Mouse (Mus musculus) stomach, embryonic 15.5 days (tissue): Measurements from ENCODE around the gene Hist1h2ak. TPM values are rescaled to one million over a fixed set of nuclear protein-coding genes. Genes with fewer than 3 reads are reported as not detected.
A peak's percentile ranks its signal among the peaks of the same experiment; 100 is the strongest.
"Not testable (repeated sequence)": the region's sequence is repeated elsewhere in the genome, so short reads cannot be mapped to it uniquely, and the experiment has no call there.

Experiments used
- ATAC-seq: fragments of 200-750 bp; cut with Nextera tagmentation; 2 replicates; pipeline ENCODE4 v1.8.0; 2017; ENCODE audit warnings: low read depth, moderate number of reproducible peaks, moderate TSS enrichment; ENCODE audit not compliant: insufficient read depth, low FRiP score
- H3K27ac ChIP-seq: fragments of 300-500 bp; sonication (generic); 2 replicates; pipeline ENCODE4 v1.5.1; 2015; ENCODE audit warnings: mild to moderate bottlenecking, inconsistent platforms
- H3K27me3 ChIP-seq: fragments of 300-500 bp; sonication (generic); replicated peaks from 2 replicates; pipeline ENCODE4 v1.6.1; 2015; ENCODE audit warnings: inconsistent platforms
- H3K36me3 ChIP-seq: fragments of 300-500 bp; sonication (generic); 2 replicates; pipeline ENCODE4 v1.6.1; 2015; ENCODE audit warnings: inconsistent platforms
- H3K4me1 ChIP-seq: fragments of 300-500 bp; sonication (generic); 2 replicates; pipeline ENCODE4 v1.6.1; 2015; ENCODE audit warnings: inconsistent platforms
- H3K4me2 ChIP-seq: fragments of 300-500 bp; sonication (generic); 2 replicates; pipeline ENCODE4 v1.6.1; 2015; ENCODE audit warnings: mild to moderate bottlenecking, inconsistent platforms
- H3K4me3 ChIP-seq: fragments of 300-500 bp; sonication (generic); replicated peaks from 2 replicates; pipeline ENCODE4 v1.5.1; 2015; ENCODE audit warnings: inconsistent platforms
- H3K9ac ChIP-seq: fragments of 300-500 bp; sonication (generic); 2 replicates; pipeline ENCODE4 v1.6.1; 2015; ENCODE audit warnings: inconsistent platforms
- H3K9me3 ChIP-seq: fragments of 300-500 bp; sonication (generic); 2 replicates; pipeline ENCODE4 v1.6.1; 2016; ENCODE audit warnings: inconsistent platforms
- WGBS: fragments of 180-500 bp; shearing (Covaris S2); methylation state at CpG from one replicate; pipeline ENCODE4 v1.1.7; 2015; 5-methylcytosine and 5-hydroxymethylcytosine counted together
- polyA plus RNA-seq: library from polyadenylated mRNA; unstranded; fragments of >200 nt; fragmentation: Nextera tagmentation; extraction: Ambion mirVana; gene quantifications from 2 replicates; pipeline ENCODE4 v1.2.1, GENCODE M21; 2015

Hist1h2ak gene
- polyA plus RNA-seq, 1 experiment from 2014 or later = 40.6 TPM

- WGBS = 40% methylated on average over 11 of the region's 11 CpGs
- ATAC-seq = no peak
- no peaks in the 10 kb centered on the region for H3K36me3 ChIP-seq
- H3K4me1 ChIP-seq = no peaks in the 10 kb centered on the region
- H3K4me2 ChIP-seq = no peak overlapping the region
- no peak overlapping the region for H3K4me3 ChIP-seq
- H3K27me3 ChIP-seq = no peaks in the 10 kb centered on the region
- H3K9ac ChIP-seq = no peak overlapping the region
- H3K9me3 ChIP-seq = no peaks in the 10 kb centered on the region
- no peak overlapping the region for H3K27ac ChIP-seq
Observed at GRCm38 (mm10) chr13:21727948-21728572, 25.6 kb downstream of the Hist1h2ak start.

- no peak for ATAC-seq
- Histone ChIP-seq H3K4me1 (peaks cover 13% of the 10 kb centered on the region), H3K27ac (peak overlapping the region; percentile 91), H3K4me2 (peak overlapping the region; percentile 62), H3K9me3 (no peaks in the 10 kb centered on the region), H3K27me3 (no peaks in the 10 kb centered on the region), H3K4me3 (no peak overlapping the region), H3K9ac (no peak overlapping the region), H3K36me3 (no peaks in the 10 kb centered on the region)
- 35% methylated on average over 5 of the region's 5 CpGs for WGBS
Observed at GRCm38 (mm10) chr13:21722993-21723836, 30.4 kb downstream of the Hist1h2ak start.

- 3% methylated on average over 11 of the region's 11 CpGs for WGBS
- H3K27me3 ChIP-seq = no peaks in the 10 kb centered on the region
- peak overlapping the region; percentile 91 for H3K27ac ChIP-seq
- peak overlapping the region; percentile 35 for H3K4me3 ChIP-seq
- no peaks in the 10 kb centered on the region for H3K36me3 ChIP-seq
- H3K9ac ChIP-seq = peak overlapping the region; percentile 2; the same call in 1 of the 2 replicates
- peaks cover 16% of the 10 kb centered on the region for H3K4me1 ChIP-seq
- peak overlapping the region; percentile 62 for H3K4me2 ChIP-seq
- ATAC-seq = peak; percentile 3; the same call in 1 of the 2 replicates
- H3K9me3 ChIP-seq = no peaks in the 10 kb centered on the region
Observed at GRCm38 (mm10) chr13:21722373-21722925, 31.2 kb downstream of the Hist1h2ak start.

GRCm38 (mm10) chr13:21721757-21722372 lies 31.8 kb downstream of the Hist1h2ak start, which contains the start of gene Hist1h2bm:
Gene Hist1h2bm (plus strand): TSS chr13:21722044.
- H3K36me3 ChIP-seq, H3K27me3 ChIP-seq, H3K9me3 ChIP-seq: not testable (repeated sequence)
- H3K27ac ChIP-seq = peak within 1 kb of the TSS; percentile 91
- peak within 1 kb of the TSS; percentile 62 for H3K4me2 ChIP-seq
- peak within 1 kb of the TSS; percentile 2; the same call in 1 of the 2 replicates for H3K9ac ChIP-seq
- peaks cover 16% of the 10 kb centered on the region for H3K4me1 ChIP-seq
- peak; percentile 96 for ATAC-seq
- under 1% methylated on average over 33 of the region's 37 CpGs for WGBS
- H3K4me3 ChIP-seq = peak within 1 kb of the TSS; percentile 41

GRCm38 (mm10) chr13:21721107-21721756 lies 32.4 kb downstream of the Hist1h2ak start:
- 2% methylated on average over 20 of the region's 44 CpGs for WGBS
- not testable (repeated sequence) for H3K36me3 ChIP-seq, H3K27me3 ChIP-seq, H3K9ac ChIP-seq, H3K9me3 ChIP-seq
- Histone ChIP-seq H3K27ac (peak overlapping the region; percentile 86), H3K4me3 (peak overlapping the region; percentile 41), H3K4me2 (peak overlapping the region; percentile 44), H3K4me1 (peaks cover 16% of the 10 kb centered on the region)
- ATAC-seq = peak; percentile 2; the same call in 1 of the 2 replicates

GRCm38 (mm10) chr13:21718381-21719080 lies 35.1 kb downstream of the Hist1h2ak start:
- H3K36me3 ChIP-seq = no peaks in the 10 kb centered on the region
- peaks cover 24% of the 10 kb centered on the region for H3K4me1 ChIP-seq
- no peak for ATAC-seq
- H3K9ac ChIP-seq = peak overlapping the region; percentile 29
- WGBS = 46% methylated on average over 4 of the region's 4 CpGs
- peak overlapping the region; percentile 90 for H3K27ac ChIP-seq
- H3K9me3 ChIP-seq = no peaks in the 10 kb centered on the region
- H3K27me3 ChIP-seq = no peaks in the 10 kb centered on the region
- peak overlapping the region; percentile 57 for H3K4me2 ChIP-seq
- peak overlapping the region; percentile 41 for H3K4me3 ChIP-seq

- not testable (repeated sequence) for H3K9me3 ChIP-seq, H3K27me3 ChIP-seq, H3K36me3 ChIP-seq
- Histone ChIP-seq H3K9ac (peak within 1 kb of the TSS; percentile 50), H3K4me2 (peak within 1 kb of the TSS; percentile 69), H3K4me3 (peak within 1 kb of the TSS; percentile 46), H3K27ac (peak within 1 kb of the TSS; percentile 96), H3K4me1 (peaks cover 23% of the 10 kb centered on the region)
- 1% methylated on average over 29 of the region's 56 CpGs for WGBS
- peak; percentile 25; the same call in 1 of the 2 replicates for ATAC-seq
Observed at GRCm38 (mm10) chr13:21717397-21718357, 36.0 kb downstream of the Hist1h2ak start, which contains the start of gene Hist1h3h. Gene Hist1h3h (plus strand): TSS chr13:21717659.

GRCm38 (mm10) chr13:21716540-21717391 lies 36.9 kb downstream of the Hist1h2ak start:
- Histone ChIP-seq H3K27ac (peak overlapping the region; percentile 96), H3K4me3 (peak overlapping the region; percentile 46), H3K4me1 (peaks cover 21% of the 10 kb centered on the region), H3K9ac (peak overlapping the region; percentile 50), H3K4me2 (peak overlapping the region; percentile 69)
- not testable (repeated sequence) for ATAC-seq, H3K27me3 ChIP-seq, H3K36me3 ChIP-seq, H3K9me3 ChIP-seq
- under 1% methylated on average over 16 of the region's 38 CpGs for WGBS

- Histone ChIP-seq H3K9ac (peak within 1 kb of the TSS; percentile 50), H3K4me2 (peak within 1 kb of the TSS; percentile 69), H3K27ac (peak within 1 kb of the TSS; percentile 96), H3K4me1 (peaks cover 21% of the 10 kb centered on the region), H3K4me3 (peak within 1 kb of the TSS; percentile 46)
- H3K9me3 ChIP-seq, H3K36me3 ChIP-seq, H3K27me3 ChIP-seq: not testable (repeated sequence)
- peak; percentile 89 for ATAC-seq
- under 1% methylated on average over 36 of the region's 50 CpGs for WGBS
Observed at GRCm38 (mm10) chr13:21715864-21716539, 37.6 kb downstream of the Hist1h2ak start, which contains the start of the genes Hist1h2bl and Hist1h2ai. Gene Hist1h2bl (minus strand): TSS chr13:21716143. Gene Hist1h2ai (plus strand): TSS chr13:21716422.
